Mouse (Mus musculus) neural tube, embryonic 12.5 days (tissue): ENCODE measurements around the gene Sh3gl3. TPM values are rescaled to one million over a fixed set of nuclear protein-coding genes. Genes with fewer than 3 reads are reported as not detected.

Source experiments
- ATAC-seq: fragments of 200-750 bp; cut with Nextera tagmentation; 2 replicates; pipeline ENCODE4 v1.8.0; 2017; ENCODE audit warnings: low read depth, mild to moderate bottlenecking, moderate TSS enrichment, moderate library complexity; ENCODE audit not compliant: low FRiP score
- H3K27ac ChIP-seq: fragments of 300-500 bp; sonication (generic); 2 replicates; pipeline ENCODE4 v1.5.1; 2016
- H3K27me3 ChIP-seq: fragments of 300-500 bp; sonication (generic); replicated peaks from 2 replicates; pipeline ENCODE4 v1.6.1; 2016; ENCODE audit warnings: mild to moderate bottlenecking
- H3K36me3 ChIP-seq: fragments of 300-500 bp; sonication (generic); 2 replicates; pipeline ENCODE4 v1.6.1; 2016; ENCODE audit warnings: mild to moderate bottlenecking
- H3K4me1 ChIP-seq: fragments of 300-500 bp; sonication (generic); 2 replicates; pipeline ENCODE4 v1.6.1; 2016
- H3K4me2 ChIP-seq: fragments of 300-500 bp; sonication (generic); replicated peaks from 2 replicates; pipeline ENCODE4 v1.6.1; 2016; ENCODE audit warnings: mild to moderate bottlenecking
- H3K4me3 ChIP-seq: fragments of 300-500 bp; sonication (generic); 2 replicates; pipeline ENCODE4 v1.5.1; 2016
- H3K9ac ChIP-seq: fragments of 300-500 bp; sonication (generic); 2 replicates; pipeline ENCODE4 v1.6.1; 2016; ENCODE audit warnings: mild to moderate bottlenecking
- H3K9me3 ChIP-seq: fragments of 300-500 bp; sonication (generic); 2 replicates; pipeline ENCODE4 v1.6.1; 2016; ENCODE audit warnings: mild to moderate bottlenecking
- whole genome bisulfite sequencing: fragments of 180-500 bp; shearing (Covaris S2); methylation state at CpG from one replicate; pipeline ENCODE4 v1.1.7; 2016; 5-methylcytosine and 5-hydroxymethylcytosine counted together
- polyA plus RNA-seq: library from polyadenylated mRNA; unstranded; fragments of >200 nt; fragmentation: Nextera tagmentation; extraction: Ambion mirVana; gene quantifications from 2 replicates; pipeline ENCODE4 v1.2.1, GENCODE M21; 2016

Gene Sh3gl3
- polyA plus RNA-seq, 1 experiment from 2014 or later = 36.7 TPM

DNA sequence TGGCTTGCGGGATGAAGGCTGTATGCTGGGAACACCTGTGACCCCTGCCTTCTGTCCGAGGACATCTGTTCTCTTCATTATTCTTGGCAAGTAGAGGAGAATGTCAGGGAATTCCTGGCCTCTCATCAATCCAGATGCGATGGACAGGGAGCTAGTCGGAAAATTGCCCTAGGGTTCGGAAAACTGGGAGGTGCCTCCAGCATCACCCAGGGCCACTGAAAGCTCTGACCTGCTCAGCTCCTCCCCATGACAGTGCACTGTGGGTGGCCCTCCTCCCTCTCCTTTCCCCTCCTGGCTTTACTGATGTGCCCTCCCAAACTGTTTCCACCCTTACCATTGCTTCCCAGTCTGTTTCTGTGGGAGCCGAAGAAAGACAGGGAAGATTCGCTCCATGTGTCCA lies 29.5 kb downstream of the Sh3gl3 start:
- H3K4me3 ChIP-seq = no peak overlapping the region
- WGBS = 66% methylated on average over 7 of the region's 7 CpGs

DNA sequence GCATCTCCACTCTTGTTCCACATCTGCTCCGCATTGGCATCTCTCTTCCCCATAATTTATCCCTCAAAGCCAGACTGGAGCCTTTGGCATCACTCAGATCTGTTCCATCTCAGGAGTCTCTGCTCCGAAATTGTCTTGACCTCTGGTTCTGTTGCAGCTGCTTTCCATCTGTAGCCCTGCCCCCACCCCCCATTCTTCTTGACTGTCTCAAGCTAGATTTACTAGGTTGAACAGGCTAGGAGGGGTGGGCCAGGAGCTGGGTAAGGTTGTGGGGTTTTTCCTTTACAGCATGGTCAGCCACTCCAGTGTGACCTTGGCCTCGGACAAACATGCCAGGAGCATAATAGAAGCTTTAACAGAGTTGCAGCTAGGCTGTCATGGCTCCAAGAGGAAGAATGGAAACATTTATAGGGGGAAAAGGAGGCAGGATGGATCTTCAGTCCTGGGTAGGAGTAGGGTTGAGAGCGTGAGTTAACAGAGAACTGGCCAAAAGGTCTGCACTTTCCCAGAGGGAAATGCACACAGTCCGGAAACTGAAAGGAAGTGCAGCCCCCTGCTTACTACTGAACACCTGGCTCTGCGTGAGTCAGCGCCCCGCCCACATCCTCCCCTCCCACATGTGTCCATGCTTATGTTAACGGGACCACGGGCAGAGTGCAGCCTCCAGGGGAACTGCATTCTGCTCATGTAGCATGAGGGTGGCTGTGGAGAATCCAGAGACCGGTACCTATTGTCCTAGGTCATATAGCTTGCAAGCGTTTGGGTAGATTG lies 30.6 kb downstream of the Sh3gl3 start:
- H3K9ac ChIP-seq = no peak overlapping the region
- no peak overlapping the region for H3K4me3 ChIP-seq

More for the DNA sequence above, 29.5 kb downstream of the Sh3gl3 start:
- no peak overlapping the region for H3K27ac ChIP-seq
- peaks cover 8% of the 10 kb centered on the region; the same call in 1 of the 2 replicates for H3K4me1 ChIP-seq
- no peaks in the 10 kb centered on the region for H3K9me3 ChIP-seq
- ATAC-seq = no peak
- no peaks in the 10 kb centered on the region for H3K27me3 ChIP-seq
- no peak overlapping the region for H3K9ac ChIP-seq
- H3K36me3 ChIP-seq = no peaks in the 10 kb centered on the region
- H3K4me2 ChIP-seq = no peak overlapping the region

DNA sequence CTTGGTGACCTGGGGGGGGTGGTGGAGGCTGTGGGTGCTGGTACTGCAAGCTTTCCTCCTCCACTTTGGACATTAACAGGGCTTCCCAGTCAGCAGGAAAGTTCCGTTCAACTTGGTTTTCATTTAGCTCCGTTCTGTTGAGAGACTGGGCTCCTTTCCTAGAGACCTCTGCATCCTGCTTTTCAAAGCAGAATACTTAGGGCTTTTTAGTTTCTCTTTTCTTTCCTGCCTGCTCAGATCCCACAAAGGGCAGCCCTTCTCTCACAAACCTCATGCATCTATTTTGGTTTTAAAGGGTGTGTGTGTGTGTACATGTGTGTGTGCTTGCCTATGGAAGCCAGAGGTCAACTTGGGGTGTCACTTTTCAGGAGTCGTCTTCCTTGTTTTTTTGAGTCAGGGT lies 31.3 kb downstream of the Sh3gl3 start:
- peaks cover 8% of the 10 kb centered on the region; the same call in 1 of the 2 replicates for H3K4me1 ChIP-seq
- no peaks in the 10 kb centered on the region for H3K9me3 ChIP-seq
- H3K4me3 ChIP-seq = no peak overlapping the region
- H3K27ac ChIP-seq = no peak overlapping the region
- ATAC-seq = no peak
- WGBS = 92% methylated on average over 3 of the region's 3 CpGs
- no peak overlapping the region for H3K9ac ChIP-seq
- H3K36me3 ChIP-seq = no peaks in the 10 kb centered on the region
- H3K4me2 ChIP-seq = no peak overlapping the region
- H3K27me3 ChIP-seq = no peaks in the 10 kb centered on the region

More for the DNA sequence above, 30.6 kb downstream of the Sh3gl3 start:
- Histone ChIP-seq H3K27ac (no peak overlapping the region), H3K27me3 (no peaks in the 10 kb centered on the region), H3K4me2 (no peak overlapping the region), H3K36me3 (no peaks in the 10 kb centered on the region), H3K9me3 (no peaks in the 10 kb centered on the region), H3K4me1 (peaks cover 8% of the 10 kb centered on the region; the same call in 1 of the 2 replicates)
- 56% methylated on average over 12 of the region's 12 CpGs for WGBS
- no peak for ATAC-seq

DNA sequence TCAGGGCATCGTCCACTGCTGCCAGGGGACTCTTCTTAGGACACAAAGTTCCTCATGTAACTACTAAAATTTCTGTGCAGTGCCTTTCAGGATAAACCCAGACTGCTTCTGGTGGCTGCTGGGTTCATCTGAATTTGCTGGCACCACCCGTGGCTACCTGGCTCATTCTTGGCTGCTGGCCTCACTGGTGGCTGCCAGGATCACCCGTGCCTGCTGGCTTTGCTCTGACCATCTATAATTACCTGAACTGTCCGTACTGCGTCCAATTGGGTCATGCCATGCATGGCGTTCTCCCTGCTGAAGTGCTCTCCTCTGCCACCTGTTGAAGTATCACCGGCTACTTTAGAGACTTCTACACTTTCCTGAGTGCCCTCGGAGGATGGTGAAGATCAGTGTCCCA lies 33.1 kb downstream of the Sh3gl3 start:
- no peak for ATAC-seq
- Histone ChIP-seq H3K9me3 (no peaks in the 10 kb centered on the region), H3K27ac (no peak overlapping the region), H3K4me2 (no peak overlapping the region), H3K4me1 (peaks cover 8% of the 10 kb centered on the region; the same call in 1 of the 2 replicates), H3K4me3 (no peak overlapping the region), H3K36me3 (no peaks in the 10 kb centered on the region), H3K27me3 (no peaks in the 10 kb centered on the region), H3K9ac (no peak overlapping the region)
- WGBS = 89% methylated on average over 8 of the region's 8 CpGs

DNA sequence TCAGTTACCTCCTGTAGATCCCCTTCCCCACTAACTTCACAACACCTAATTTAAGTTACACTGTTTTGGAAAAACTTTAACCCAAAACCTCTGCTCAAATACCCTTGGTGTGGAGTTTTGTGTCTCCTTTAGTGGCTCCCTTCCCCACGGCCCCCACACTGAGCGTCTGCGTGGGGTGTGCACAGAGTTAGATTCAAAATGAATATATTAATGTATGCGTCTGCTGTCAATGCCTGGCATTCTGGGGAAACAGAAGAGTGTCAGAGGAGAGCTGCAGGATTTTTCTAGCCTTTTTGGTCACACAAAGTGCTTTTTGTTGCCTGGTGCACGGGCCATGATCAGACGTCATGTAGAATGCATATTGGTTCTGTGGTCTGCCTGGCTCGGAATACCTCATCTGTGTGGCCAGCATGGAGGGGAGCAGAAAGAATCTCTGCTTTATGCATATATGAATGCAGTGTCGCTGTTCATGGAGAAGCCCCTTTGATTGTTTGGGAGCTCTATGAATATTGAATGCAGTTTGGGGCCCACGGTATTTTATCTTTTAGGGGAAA lies 47.8 kb downstream of the Sh3gl3 start:
- Histone ChIP-seq H3K36me3 (no peaks in the 10 kb centered on the region), H3K4me3 (no peak overlapping the region), H3K4me1 (no peaks in the 10 kb centered on the region), H3K27me3 (no peaks in the 10 kb centered on the region), H3K4me2 (no peak overlapping the region), H3K27ac (no peak overlapping the region), H3K9me3 (no peaks in the 10 kb centered on the region), H3K9ac (no peak overlapping the region)
- 75% methylated on average over 9 of the region's 9 CpGs for WGBS
- ATAC-seq = no peak

DNA sequence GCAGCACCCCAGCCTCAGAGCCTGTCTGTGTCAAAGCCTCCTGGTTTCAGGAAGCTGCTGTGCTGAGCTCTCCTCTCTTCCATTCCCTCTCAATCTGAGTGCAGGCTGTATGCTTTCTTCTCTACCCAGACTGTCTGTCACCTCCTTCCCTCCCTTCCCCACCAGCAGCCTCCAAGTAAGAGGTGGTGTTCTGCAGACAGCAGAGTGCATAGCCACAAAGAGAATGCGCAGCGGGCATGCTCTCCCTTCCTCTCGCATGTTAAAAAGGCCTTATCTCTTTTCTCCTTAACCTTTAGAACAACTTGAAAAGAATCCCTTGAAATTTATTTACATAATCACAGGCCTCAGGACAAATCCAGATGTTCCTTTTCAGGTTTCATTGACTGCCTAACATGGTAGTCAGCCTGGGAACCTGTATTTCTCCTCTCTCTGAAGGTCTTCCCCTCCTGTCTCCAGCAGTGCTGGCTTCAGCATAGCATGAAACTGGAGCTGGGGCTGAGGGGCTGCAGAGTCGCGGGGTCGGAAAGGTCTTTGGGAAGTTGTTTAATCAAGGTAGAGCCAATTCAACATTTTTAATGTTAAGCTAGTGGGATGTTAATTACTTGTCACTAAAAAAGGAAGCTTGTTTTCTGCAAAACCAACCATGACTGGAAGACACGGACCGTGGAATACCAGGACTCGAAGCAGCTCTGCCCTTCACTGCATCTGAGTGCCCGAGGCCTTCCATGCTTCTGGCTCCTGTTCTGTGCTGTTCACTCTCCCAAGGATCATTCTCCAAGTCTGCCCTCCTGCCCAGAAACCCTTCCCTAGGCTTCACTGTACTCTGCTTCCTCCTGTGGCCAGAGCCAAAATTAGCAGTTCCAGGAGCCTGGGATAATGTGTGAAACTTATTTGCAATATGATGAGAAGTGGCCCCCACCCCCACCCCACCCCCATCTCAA lies 50.5 kb downstream of the Sh3gl3 start:
- Histone ChIP-seq H3K4me3 (no peak overlapping the region), H3K4me1 (no peaks in the 10 kb centered on the region), H3K4me2 (no peak overlapping the region), H3K27ac (no peak overlapping the region), H3K9ac (no peak overlapping the region), H3K27me3 (no peaks in the 10 kb centered on the region), H3K9me3 (no peaks in the 10 kb centered on the region), H3K36me3 (no peaks in the 10 kb centered on the region)
- no peak for ATAC-seq
- WGBS = 40% methylated on average over 10 of the region's 10 CpGs

DNA sequence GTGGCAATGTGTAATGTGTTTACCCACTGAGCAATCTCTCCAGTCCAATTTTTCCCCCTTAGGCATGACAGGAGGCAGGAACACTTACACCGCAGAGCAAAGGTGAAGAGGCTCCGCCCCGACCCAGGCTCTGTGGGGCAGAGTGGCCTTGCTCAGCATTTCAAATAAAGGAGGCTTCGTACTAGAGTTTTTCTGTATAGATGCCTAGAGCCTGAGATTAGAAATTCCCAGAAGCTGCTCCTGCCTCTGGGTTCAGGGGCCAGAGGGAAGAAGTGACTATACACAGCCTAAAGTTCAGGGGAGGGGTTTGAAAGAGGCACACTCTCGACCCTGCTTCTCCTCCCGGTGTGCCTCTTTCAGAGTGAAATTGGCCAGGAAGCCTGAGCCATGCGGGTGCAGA lies 59.6 kb downstream of the Sh3gl3 start:
- H3K27me3 ChIP-seq = no peaks in the 10 kb centered on the region
- WGBS = 57% methylated on average over 7 of the region's 7 CpGs
- H3K4me1 ChIP-seq = peaks cover 8% of the 10 kb centered on the region
- no peak overlapping the region for H3K4me2 ChIP-seq
- H3K9ac ChIP-seq = no peak overlapping the region
- no peaks in the 10 kb centered on the region for H3K9me3 ChIP-seq
- no peak overlapping the region for H3K4me3 ChIP-seq
- no peak for ATAC-seq
- H3K36me3 ChIP-seq = no peaks in the 10 kb centered on the region
- H3K27ac ChIP-seq = no peak overlapping the region

DNA sequence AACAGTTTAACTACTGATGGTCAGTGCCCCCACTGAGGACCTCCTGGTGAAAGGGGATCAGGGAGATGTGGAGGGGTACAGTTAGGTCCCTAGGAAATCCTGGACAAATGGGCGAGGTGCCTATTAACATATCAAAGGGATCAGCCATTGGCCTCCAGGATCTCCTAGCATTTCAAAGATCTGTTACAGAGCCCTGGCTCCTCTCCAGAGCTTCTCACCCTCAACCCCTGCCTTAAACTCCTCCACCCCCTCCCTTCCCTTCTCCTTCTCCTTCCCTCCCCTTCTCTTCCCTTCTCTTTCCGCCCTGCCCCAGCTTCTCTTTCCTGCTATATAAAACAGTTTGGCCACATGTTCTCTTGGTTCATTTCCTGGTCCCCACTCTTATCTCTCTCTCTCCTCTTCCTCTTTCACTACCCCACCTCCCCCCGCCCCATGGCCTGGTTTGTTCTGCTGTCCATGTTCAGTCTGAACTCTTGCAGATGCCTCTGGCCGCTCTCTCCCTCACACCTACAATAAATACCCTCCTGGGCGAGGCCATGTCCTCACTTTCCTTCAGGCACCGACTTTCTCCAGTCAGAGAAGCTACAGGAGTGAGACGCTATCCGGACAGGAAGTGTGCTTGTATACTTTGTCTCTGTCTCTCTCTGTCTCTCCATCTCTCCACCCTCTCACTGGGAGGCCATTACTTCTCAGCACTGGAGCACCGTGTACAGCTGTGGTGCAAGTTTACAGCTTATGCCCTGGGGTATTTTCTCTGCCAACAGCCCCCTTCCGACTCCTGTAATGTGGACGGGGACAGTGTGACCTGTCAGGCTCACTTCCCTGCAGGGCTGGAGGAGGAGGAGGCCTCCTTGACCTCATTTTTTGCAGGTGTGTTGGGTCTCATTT lies 60.6 kb downstream of the Sh3gl3 start:
- no peak overlapping the region for H3K27ac ChIP-seq
- no peaks in the 10 kb centered on the region for H3K27me3 ChIP-seq
- H3K4me2 ChIP-seq = no peak overlapping the region
- no peaks in the 10 kb centered on the region for H3K9me3 ChIP-seq
- H3K4me1 ChIP-seq = peaks cover 8% of the 10 kb centered on the region
- no peaks in the 10 kb centered on the region for H3K36me3 ChIP-seq
- H3K9ac ChIP-seq = no peak overlapping the region
- H3K4me3 ChIP-seq = no peak overlapping the region
- 46% methylated on average over 11 of the region's 11 CpGs for WGBS
- ATAC-seq = 0 out of 2 replicates have a peak, but pooled peaks have one; percentile 7

DNA sequence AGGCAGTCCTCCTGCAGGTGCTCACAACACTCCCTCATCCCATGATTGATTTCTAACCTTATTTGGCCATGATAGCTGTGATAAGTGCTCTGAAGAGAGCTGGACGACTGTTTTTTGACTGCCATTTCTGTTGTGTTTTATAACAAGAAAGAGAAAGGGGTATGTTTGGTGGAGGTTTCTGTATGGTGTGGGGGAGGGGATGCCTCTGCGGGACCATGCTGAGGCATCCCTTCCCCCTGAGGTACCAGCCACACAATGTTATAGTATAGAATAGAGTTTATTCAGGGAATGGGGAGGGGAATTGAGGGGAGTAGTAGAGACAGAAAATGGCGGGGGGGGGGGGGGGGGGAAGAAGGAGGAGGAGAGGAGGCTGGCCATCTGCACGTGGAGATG lies 61.3 kb downstream of the Sh3gl3 start:
- no peaks in the 10 kb centered on the region for H3K9me3 ChIP-seq
- H3K4me3 ChIP-seq = no peak overlapping the region
- no peaks in the 10 kb centered on the region for H3K27me3 ChIP-seq
- WGBS = 32% methylated on average over 3 of the region's 4 CpGs
- no peak overlapping the region for H3K4me2 ChIP-seq
- H3K36me3 ChIP-seq = no peaks in the 10 kb centered on the region
- H3K9ac ChIP-seq = no peak overlapping the region
- ATAC-seq = no peak
- H3K4me1 ChIP-seq = peaks cover 8% of the 10 kb centered on the region
- no peak overlapping the region for H3K27ac ChIP-seq

DNA sequence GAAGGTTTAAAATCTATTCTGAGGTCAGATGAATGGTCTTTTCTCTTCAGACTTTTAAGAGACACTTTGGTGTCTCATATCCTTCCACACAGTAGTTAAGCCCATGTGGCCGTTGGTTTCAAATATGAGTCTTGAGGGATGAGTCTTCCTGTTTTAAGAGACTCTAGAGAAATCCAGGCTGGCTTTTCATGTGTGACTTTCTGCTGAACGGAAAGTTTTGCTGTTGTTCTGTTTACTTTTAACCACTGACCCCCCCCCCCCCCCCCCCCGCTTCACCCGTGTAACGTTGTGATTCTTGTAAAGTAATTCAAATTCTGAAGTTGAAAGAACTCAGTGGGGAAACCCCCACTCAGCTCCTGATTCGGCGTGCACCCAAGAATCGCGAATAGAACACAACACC lies 61.8 kb downstream of the Sh3gl3 start:
- WGBS = 69% methylated on average over 9 of the region's 9 CpGs
- peaks cover 8% of the 10 kb centered on the region for H3K4me1 ChIP-seq
- H3K4me2 ChIP-seq = no peak overlapping the region
- no peak for ATAC-seq
- H3K36me3 ChIP-seq = no peaks in the 10 kb centered on the region
- H3K4me3 ChIP-seq = no peak overlapping the region
- H3K27ac ChIP-seq = no peak overlapping the region
- H3K9me3 ChIP-seq = no peaks in the 10 kb centered on the region
- no peaks in the 10 kb centered on the region for H3K27me3 ChIP-seq
- H3K9ac ChIP-seq = no peak overlapping the region

DNA sequence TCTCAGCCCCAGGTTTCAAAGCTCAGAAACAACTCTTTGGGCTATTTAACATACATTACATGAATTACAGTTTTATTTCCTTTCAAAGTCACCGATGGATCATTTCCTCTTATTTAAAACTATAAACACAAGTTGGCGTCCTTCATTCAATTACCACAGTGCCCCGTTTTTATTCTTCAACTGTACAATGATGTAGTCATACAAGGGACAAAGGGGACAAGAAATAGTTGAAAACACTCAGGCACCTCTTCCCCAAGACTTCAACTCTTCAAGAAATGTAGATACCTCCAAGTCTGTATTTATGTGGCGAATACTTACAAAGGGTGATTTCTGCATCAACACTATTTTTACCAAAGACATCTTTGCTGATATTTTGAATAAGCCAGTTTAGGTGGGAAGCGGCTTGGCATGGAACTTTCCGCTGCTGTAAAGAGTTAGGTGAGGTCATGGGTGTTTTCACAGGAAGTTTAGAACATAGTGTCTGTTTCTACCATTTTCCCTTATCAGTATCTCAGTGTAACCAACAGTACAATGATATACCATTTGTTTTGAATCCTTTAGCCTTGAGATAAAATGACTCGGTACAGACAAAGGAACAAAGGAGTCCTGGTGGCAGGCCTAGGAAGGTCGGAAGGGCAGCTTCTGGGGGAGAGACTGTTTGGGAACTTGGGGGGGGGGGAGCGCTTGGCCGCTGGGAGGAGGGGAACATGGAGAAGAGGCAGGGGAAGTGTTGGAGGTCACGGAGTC lies 62.7 kb downstream of the Sh3gl3 start:
- H3K9me3 ChIP-seq = no peaks in the 10 kb centered on the region
- no peak overlapping the region for H3K4me3 ChIP-seq
- no peak overlapping the region for H3K27ac ChIP-seq
- no peaks in the 10 kb centered on the region for H3K27me3 ChIP-seq
- H3K9ac ChIP-seq = no peak overlapping the region
- no peak overlapping the region for H3K4me2 ChIP-seq
- no peak for ATAC-seq
- no peaks in the 10 kb centered on the region for H3K36me3 ChIP-seq
- WGBS = 72% methylated on average over 9 of the region's 11 CpGs
- H3K4me1 ChIP-seq = peaks cover 8% of the 10 kb centered on the region
